Mouse (Mus musculus): ENCODE data around the gene Krt7. TPM values are rescaled to one million over a fixed set of nuclear protein-coding genes. Genes with fewer than 3 reads are reported as not detected.

Gene Krt7
- total and polyA plus RNA-seq, 3 experiments = 0.55 to 2.5 (median 0.81) TPM

GRCm38 (mm10) chr15:101381758-101382157, 29.1 kb upstream of the Krt7 start:
- H3K9me3 ChIP-seq (replicated peaks; ENCODE audit: low read length) = no peaks in the 10 kb centered on the region
- peak; percentile 41; the same call in 1 of the 2 replicates for TF ChIP-seq BHLHE40 (IDR thresholded peaks at IDR 0.05; ENCODE audit: low read depth, low read length)
- TF ChIP-seq IRF4 (IDR thresholded peaks at IDR 0.05; ENCODE audit: low read depth, low read length) = peak; percentile 64; the same call in 1 of the 2 replicates
- TF ChIP-seq EP300 (IDR thresholded peaks at IDR 0.05; ENCODE audit: low read length) = 0 out of 2 replicates have a peak, but pooled peaks have one; percentile 14
- peak; percentile 29; the same call in 1 of the 2 replicates for TF ChIP-seq ETS1 (conservative IDR thresholded peaks at IDR 0.05; ENCODE audit: low read depth, low read length)
- TF ChIP-seq KAT2A (IDR thresholded peaks at IDR 0.05; ENCODE audit: insufficient replicate concordance, low read length) = no peak
- no peak for TF ChIP-seq JUN (IDR thresholded peaks at IDR 0.05; ENCODE audit: insufficient read depth, low read depth, low read length)
- no peak for TF ChIP-seq MEF2A (IDR thresholded peaks at IDR 0.05; ENCODE audit: borderline replicate concordance, low read depth, low read length)
- peaks cover 89% of the 10 kb centered on the region for H3K27me3 ChIP-seq (replicated peaks)
- no peak overlapping the region for H3K4me3 ChIP-seq (replicated peaks in 1 of 3; ENCODE audit: low read depth in 2 of 3, low read length in 2 of 3, poor library complexity in 1 of 3)
- no peaks in the 10 kb centered on the region for H3K79me2 ChIP-seq (replicated peaks; ENCODE audit: control insufficient read depth, extremely low read depth, insufficient read depth, poor library complexity, severe bottlenecking)
- in situ Hi-C loops (cut with MboI; ENCODE audit: low pct_ligation_motif_present, low pct_unique_long_range_greater_than_20kb, low sequenced_read_pairs) = no loop called here
- no peak overlapping the region for H3K27ac ChIP-seq (ENCODE audit: insufficient read depth, low read depth)
- no peak overlapping the region for H3K9ac ChIP-seq (ENCODE audit: insufficient read depth, low read depth)
- H3K4me1 ChIP-seq (ENCODE audit: control insufficient read depth in 1 of 2, insufficient read depth in 2 of 2) = peaks cover 2 to 32% of the 10 kb centered on the region in 2 experiments
- dilution Hi-C loops (cut with MboI; ENCODE audit: extremely low pct_ligation_motif_present, extremely low pct_unique_long_range_greater_than_20kb, low sequenced_read_pairs) = no loop called here
- no peak overlapping the region; the same call in 1 of the 2 replicates for H3K4me2 ChIP-seq (ENCODE audit: insufficient read depth, low read depth, poor library complexity, severe bottlenecking)
- DNase-seq (ENCODE audit: extremely low read depth) = peak; percentile 18
- no peaks in the 10 kb centered on the region for H3K36me3 ChIP-seq (replicated peaks in 1 of 2; ENCODE audit: control insufficient read depth in 1 of 2, insufficient read depth in 1 of 2, low read length in 1 of 2)

- no peak overlapping the region for H3K27ac ChIP-seq (ENCODE audit: insufficient read depth, low read depth)
- H3K79me2 ChIP-seq (replicated peaks; ENCODE audit: control insufficient read depth, extremely low read depth, insufficient read depth, poor library complexity, severe bottlenecking) = no peaks in the 10 kb centered on the region
- TF ChIP-seq ELF1 (IDR thresholded peaks at IDR 0.05; ENCODE audit: low read depth, low read length) (no peak), MAZ (IDR thresholded peaks at IDR 0.05; ENCODE audit: low read depth, low read length) (no peak), JUND (conservative IDR thresholded peaks at IDR 0.05; ENCODE audit: low read depth, low read length) (no peak), UBTF (IDR thresholded peaks at IDR 0.05; ENCODE audit: low read depth, low read length) (no peak), NELFE (IDR thresholded peaks at IDR 0.05; ENCODE audit: low read depth, low read length) (no peak), E2F4 (IDR thresholded peaks at IDR 0.05; ENCODE audit: insufficient replicate concordance, low read depth, low read length) (no peak)
- no peak overlapping the region for H3K4me3 ChIP-seq (replicated peaks in 1 of 3; ENCODE audit: low read depth in 2 of 3, low read length in 2 of 3, poor library complexity in 1 of 3)
- peaks cover 2 to 42% of the 10 kb centered on the region in 2 experiments for H3K4me1 ChIP-seq (ENCODE audit: control insufficient read depth in 1 of 2, insufficient read depth in 2 of 2)
- no peaks in the 10 kb centered on the region for H3K36me3 ChIP-seq (replicated peaks in 1 of 2; ENCODE audit: control insufficient read depth in 1 of 2, insufficient read depth in 1 of 2, low read length in 1 of 2)
- in situ Hi-C loops (cut with MboI; ENCODE audit: low pct_ligation_motif_present, low pct_unique_long_range_greater_than_20kb, low sequenced_read_pairs) = no loop called here
- dilution Hi-C loops (cut with MboI; ENCODE audit: extremely low pct_ligation_motif_present, extremely low pct_unique_long_range_greater_than_20kb, low sequenced_read_pairs) = no loop called here
- no peaks in the 10 kb centered on the region for H3K9me3 ChIP-seq (replicated peaks; ENCODE audit: low read length)
- H3K27me3 ChIP-seq (replicated peaks) = peaks cover 81% of the 10 kb centered on the region
- no peak overlapping the region for H3K4me2 ChIP-seq (ENCODE audit: insufficient read depth, low read depth, poor library complexity, severe bottlenecking)
- no peak overlapping the region for H3K9ac ChIP-seq (ENCODE audit: insufficient read depth, low read depth)
- DNase-seq (ENCODE audit: extremely low read depth) = no peak
These were observed 28.0 kb upstream of the Krt7 start for GRCm38 (mm10) chr15:101382811-101383210.

- no peak for TF ChIP-seq MYC (IDR thresholded peaks at IDR 0.05; ENCODE audit: low read depth, low read length)
- TF ChIP-seq NRF1 (IDR thresholded peaks at IDR 0.05; ENCODE audit: low read depth, low read length) = peak; percentile 23; the same call in 1 of the 2 replicates
- peaks cover 77% of the 10 kb centered on the region for H3K27me3 ChIP-seq (replicated peaks)
- H3K4me2 ChIP-seq (ENCODE audit: insufficient read depth, low read depth, poor library complexity, severe bottlenecking) = no peak overlapping the region
- DNase-seq (ENCODE audit: extremely low read depth) = no peak
- no peak overlapping the region for H3K4me3 ChIP-seq (replicated peaks in 1 of 3; ENCODE audit: low read depth in 2 of 3, low read length in 2 of 3, poor library complexity in 1 of 3)
- in situ Hi-C loops (cut with MboI; ENCODE audit: low pct_ligation_motif_present, low pct_unique_long_range_greater_than_20kb, low sequenced_read_pairs) (loop anchor here (5.0 kb wide), 1 partner anchor 32 kb away; no protein-coding TSS in a partner anchor), dilution Hi-C loops (cut with MboI; ENCODE audit: extremely low pct_ligation_motif_present, extremely low pct_unique_long_range_greater_than_20kb, low sequenced_read_pairs) (no loop called here)
- no peaks in the 10 kb centered on the region for H3K36me3 ChIP-seq (replicated peaks in 1 of 2; ENCODE audit: control insufficient read depth in 1 of 2, insufficient read depth in 1 of 2, low read length in 1 of 2)
- no peaks in the 10 kb centered on the region for H3K9me3 ChIP-seq (replicated peaks; ENCODE audit: low read length)
- peaks cover 2 to 49% of the 10 kb centered on the region in 2 experiments for H3K4me1 ChIP-seq (ENCODE audit: control insufficient read depth in 1 of 2, insufficient read depth in 2 of 2)
- no peak overlapping the region for H3K27ac ChIP-seq (ENCODE audit: insufficient read depth, low read depth)
- H3K9ac ChIP-seq (ENCODE audit: insufficient read depth, low read depth) = no peak overlapping the region
- H3K79me2 ChIP-seq (replicated peaks; ENCODE audit: control insufficient read depth, extremely low read depth, insufficient read depth, poor library complexity, severe bottlenecking) = no peaks in the 10 kb centered on the region
These were observed 26.2 kb upstream of the Krt7 start for GRCm38 (mm10) chr15:101384610-101385009.
